ENCODE assay signal across 13 mouse cellular contexts in the genomic region with DNA sequence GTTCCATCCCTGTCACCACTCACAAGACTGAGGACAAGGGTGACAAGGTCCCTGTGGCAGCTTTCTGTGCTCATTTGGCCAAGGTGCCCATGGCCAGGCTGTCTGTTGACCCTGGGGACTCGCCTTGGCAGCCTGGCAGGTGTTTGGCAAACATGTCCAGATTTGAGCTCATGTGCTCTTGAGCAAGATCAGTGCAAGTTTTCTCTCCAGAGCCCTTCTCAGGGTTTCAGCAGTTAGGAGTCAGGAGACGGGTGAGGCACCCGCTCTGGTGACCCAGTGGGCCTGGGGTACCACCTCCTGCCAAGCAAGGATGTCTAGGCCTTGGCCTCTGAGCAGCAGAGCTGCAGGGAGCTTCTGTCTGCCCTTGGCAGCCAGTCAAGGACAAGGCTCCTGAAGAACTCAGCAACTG.
A peak's percentile ranks its signal among the peaks of the same experiment; 100 is the strongest.
DNase-seq lines count a peak whose midpoint lies in the region; TF ChIP-seq lines count a peak whose summit lies in the region.
"Had no signal": no experiment of that assay in that cellular context is flagged by ENCODE, and none has a peak within 500 bp of the region (broad histone marks: within the 10 kb centered on the region; RNA-seq: fewer than 3 reads in every experiment).

No protein-coding gene starts in this region.

- DNase-seq in gastrocnemius, adult 18-20 months (ENCODE audit: low spot score) = peak; percentile 56
- DNase-seq in gastrocnemius, postnatal 36 days = no peak
- peak; percentile 92 for DNase-seq in liver, adult 2 months (ENCODE audit: extremely low read depth, low read depth, low spot score)
- DNase-seq in liver = no peak
- DNase-seq in adrenal gland, adult 8-10 months = peak; percentile 67
- peak; percentile 59 for DNase-seq in skeletal muscle tissue, adult 2 months (ENCODE audit: low read depth, low spot score)
- DNase-seq in layer of hippocampus, adult 9-10 months (ENCODE audit: low spot score) = no peak
- no peak for DNase-seq in B cell, adult 2 months
- DNase-seq: right cerebral cortex, postnatal 14 days had no signal

- whole genome bisulfite sequencing in liver, adult 2 months = 23% methylated on average over 3 of the region's 3 CpGs

- H3K79me2 ChIP-seq in liver, adult 2 months (ENCODE audit: control insufficient read depth, insufficient read depth, low read length) = no peaks in the 10 kb centered on the region

- no peak for TF ChIP-seq POLR2A in liver, adult 2 months (IDR thresholded peaks at IDR 0.05; ENCODE audit: extremely low read depth, insufficient read depth, low read length)

- intact Hi-C loops in gastrocnemius, postnatal 36 days (cut with DNase I) = no loop called here

- no peak overlapping the region for H3K4me3 ChIP-seq in liver, adult 2 months (ENCODE audit: insufficient read depth, low read depth, low read length)
- H3K4me3 ChIP-seq: embryonic facial prominence, embryonic 10.5 days; intestine, embryonic 15.5 days; midbrain, embryonic 15.5 days; neural tube, embryonic 13.5 days had no signal

- H3K36me3 ChIP-seq in liver, adult 2 months (ENCODE audit: control insufficient read depth, insufficient read depth, low read length) = no peaks in the 10 kb centered on the region
- H3K36me3 ChIP-seq: embryonic facial prominence, embryonic 10.5 days; intestine, embryonic 15.5 days; midbrain, embryonic 15.5 days; neural tube, embryonic 13.5 days had no signal

- TF ChIP-seq CTCF in liver, adult 2 months (IDR thresholded peaks at IDR 0.05; ENCODE audit: low read depth, low read length) = no peak

- no peak overlapping the region for H3K9ac ChIP-seq in liver, adult 2 months (ENCODE audit: low read depth, low read length)
- H3K9ac ChIP-seq: intestine, embryonic 15.5 days; midbrain, embryonic 15.5 days; neural tube, embryonic 13.5 days had no signal

- H3K4me1 ChIP-seq in liver, adult 2 months (ENCODE audit: control insufficient read depth, insufficient read depth, low read length) = peaks cover 7% of the 10 kb centered on the region
- H3K4me1 ChIP-seq: intestine, embryonic 15.5 days; midbrain, embryonic 15.5 days; neural tube, embryonic 13.5 days had no signal

- H3K27me3 ChIP-seq in liver, adult 2 months (ENCODE audit: control insufficient read depth, insufficient read depth, low read length) = no peaks in the 10 kb centered on the region
- H3K27me3 ChIP-seq: intestine, embryonic 15.5 days; midbrain, embryonic 15.5 days; neural tube, embryonic 13.5 days had no signal

- no peak overlapping the region for H3K27ac ChIP-seq in liver, adult 2 months (replicated peaks; ENCODE audit: insufficient read depth, low read depth, low read length)
- H3K27ac ChIP-seq: embryonic facial prominence, embryonic 10.5 days; intestine, embryonic 15.5 days; midbrain, embryonic 15.5 days; neural tube, embryonic 13.5 days had no signal

Comparison
In these comparisons a context has a peak if more than half of its experiments do, and no peak if none do; other contexts are left out.
1. DNase-seq: peak in gastrocnemius, adult 18-20 months (single experiment), liver, adult 2 months (single experiment), adrenal gland, adult 8-10 months (single experiment) and skeletal muscle tissue, adult 2 months (single experiment); none in gastrocnemius, postnatal 36 days (0 of 2), liver (single experiment), layer of hippocampus, adult 9-10 months (single experiment) and B cell, adult 2 months (0 of 2).